Mouse (Mus musculus) lung, embryonic 14.5 days (tissue): Measurements from ENCODE around the gene Ctxn1. TPM values are rescaled to one million over a fixed set of nuclear protein-coding genes. Genes with fewer than 3 reads are reported as not detected.

ENCODE experiments used
- ATAC-seq: fragments of 200-750 bp; cut with Nextera tagmentation; 2 replicates; pipeline ENCODE4 v1.8.0; 2017; ENCODE audit warnings: mild to moderate bottlenecking, moderate TSS enrichment, moderate library complexity; ENCODE audit not compliant: insufficient read depth
- DNase-seq: peaks from one replicate; pipeline ENCODE4 v3.0.0-alpha.2; 2015
- H3K27ac ChIP-seq: fragments of 300-500 bp; sonication (generic); 2 replicates; pipeline ENCODE4 v1.5.1; 2014; ENCODE audit warnings: low read depth, mild to moderate bottlenecking, moderate library complexity
- H3K27me3 ChIP-seq: fragments of 300-500 bp; sonication (generic); 2 replicates; pipeline ENCODE4 v1.6.1; 2014; ENCODE audit warnings: low read length, control low read depth; ENCODE audit not compliant: insufficient read depth
- H3K36me3 ChIP-seq: fragments of 300-500 bp; sonication (generic); 2 replicates; pipeline ENCODE4 v1.6.1; 2014; ENCODE audit warnings: control low read depth; ENCODE audit not compliant: insufficient read depth
- H3K4me1 ChIP-seq: fragments of 300-500 bp; sonication (generic); 2 replicates; pipeline ENCODE4 v1.6.1; 2014; ENCODE audit warnings: antibody characterized with exemption, control low read depth; ENCODE audit not compliant: insufficient read depth
- H3K4me2 ChIP-seq: fragments of 300-500 bp; sonication (generic); 2 replicates; pipeline ENCODE4 v1.6.1; 2014; ENCODE audit warnings: mild to moderate bottlenecking
- H3K4me3 ChIP-seq: fragments of 300-500 bp; sonication (generic); 2 replicates; pipeline ENCODE4 v1.5.1; 2014; ENCODE audit warnings: low read depth, low read length
- H3K9ac ChIP-seq: fragments of 300-500 bp; sonication (generic); 2 replicates; pipeline ENCODE4 v1.6.1; 2014
- H3K9me3 ChIP-seq: fragments of 300-500 bp; sonication (generic); 2 replicates; pipeline ENCODE4 v1.6.1; 2016; ENCODE audit warnings: low read depth, low read length, control low read depth
- CTCF ChIP-seq: IDR thresholded peaks from 2 replicates; pipeline ENCODE4 v1.5.1; 2016; ENCODE audit warnings: antibody characterized with exemption, low read depth
- WGBS: fragments of 180-500 bp; shearing (Covaris S2); extraction: QIAGEN DNeasy Blood & Tissue Kit; methylation state at CpG from one replicate; pipeline ENCODE4 v1.1.7; 2014; 5-methylcytosine and 5-hydroxymethylcytosine counted together
- polyA plus RNA-seq: library from polyadenylated mRNA; unstranded; fragments of >200 nt; fragmentation: Nextera tagmentation; extraction: Ambion mirVana; gene quantifications from 2 replicates; pipeline ENCODE4 v1.2.1, GENCODE M21; 2014

Gene Ctxn1
- polyA plus RNA-seq, 1 experiment from 2014 or later: 80.7 TPM

GRCm38 (mm10) chr8:4226323-4226722 lies 32.8 kb downstream of the Ctxn1 start:
- 0 out of 2 replicates have a peak, but pooled peaks have one; percentile 37 for TF ChIP-seq CTCF
- Histone ChIP-seq H3K27ac (no peak overlapping the region), H3K27me3 (peaks cover 9% of the 10 kb centered on the region), H3K36me3 (no peaks in the 10 kb centered on the region), H3K9ac (peak overlapping the region; percentile 54), H3K4me1 (peaks cover 3% of the 10 kb centered on the region; the same call in 1 of the 2 replicates), H3K4me3 (peak overlapping the region; percentile 35), H3K4me2 (peak overlapping the region; percentile 64), H3K9me3 (no peaks in the 10 kb centered on the region)
- WGBS: 29% methylated on average over 4 of the region's 4 CpGs
- no peak for DNase-seq
- no peak; the same call in 1 of the 2 replicates for ATAC-seq

- Histone ChIP-seq H3K9me3 (no peaks in the 10 kb centered on the region), H3K4me2 (no peak overlapping the region), H3K36me3 (no peaks in the 10 kb centered on the region), H3K9ac (no peak overlapping the region), H3K27me3 (peaks cover 25% of the 10 kb centered on the region), H3K4me1 (no peaks in the 10 kb centered on the region; the same call in 1 of the 2 replicates), H3K4me3 (no peak overlapping the region), H3K27ac (no peak overlapping the region)
- no peak for TF ChIP-seq CTCF
- DNase-seq: no peak
- no peak for ATAC-seq
These were observed 37.0 kb downstream of the Ctxn1 start for GRCm38 (mm10) chr8:4222059-4222458.

GRCm38 (mm10) chr8:4219617-4220016 lies 39.5 kb downstream of the Ctxn1 start:
- ATAC-seq (no peak), DNase-seq (no peak)
- Histone ChIP-seq H3K4me1 (0 out of 2 replicates have a peak, but pooled peaks cover 3% of the 10 kb centered on the region), H3K36me3 (no peaks in the 10 kb centered on the region), H3K27me3 (peaks cover 39% of the 10 kb centered on the region), H3K9me3 (no peaks in the 10 kb centered on the region), H3K4me2 (no peak overlapping the region), H3K27ac (no peak overlapping the region), H3K4me3 (no peak overlapping the region), H3K9ac (no peak overlapping the region)
- WGBS: 76% methylated on average over 3 of the region's 3 CpGs
- no peak for TF ChIP-seq CTCF

GRCm38 (mm10) chr8:4216791-4217621 lies 42.1 kb downstream of the Ctxn1 start, which contains the start of gene Prr36:
Gene Prr36 (minus strand): TSS chr8:4217459.
- peak; percentile 65 for DNase-seq
- Histone ChIP-seq H3K36me3 (no peaks in the 10 kb centered on the region), H3K27me3 (peaks cover 41% of the 10 kb centered on the region), H3K9ac (peak within 1 kb of the TSS; percentile 54), H3K4me2 (peak within 1 kb of the TSS; percentile 69), H3K27ac (peak within 1 kb of the TSS; percentile 50; the same call in 1 of the 2 replicates), H3K4me3 (peak within 1 kb of the TSS; percentile 45), H3K9me3 (no peaks in the 10 kb centered on the region), H3K4me1 (0 out of 2 replicates have a peak, but pooled peaks cover 9% of the 10 kb centered on the region)
- WGBS: 1% methylated on average over 44 of the region's 44 CpGs
- ATAC-seq: peak; percentile 28
- no peak for TF ChIP-seq CTCF

- no peak for TF ChIP-seq CTCF
- no peaks in the 10 kb centered on the region for H3K9me3 ChIP-seq
- H3K27ac ChIP-seq: no peak overlapping the region
- H3K4me3 ChIP-seq: peak overlapping the region; percentile 45
- H3K4me1 ChIP-seq: 0 out of 2 replicates have a peak, but pooled peaks cover 9% of the 10 kb centered on the region
- whole genome bisulfite sequencing: 10% methylated on average over 18 of the region's 18 CpGs
- DNase-seq (no peak), ATAC-seq (no peak)
- H3K4me2 ChIP-seq: peak overlapping the region; percentile 69
- H3K36me3 ChIP-seq: no peaks in the 10 kb centered on the region
- peak overlapping the region; percentile 54; the same call in 1 of the 2 replicates for H3K9ac ChIP-seq
- peaks cover 41% of the 10 kb centered on the region for H3K27me3 ChIP-seq
These were observed 42.8 kb downstream of the Ctxn1 start for GRCm38 (mm10) chr8:4216296-4216695.

- no peak for TF ChIP-seq CTCF
- Histone ChIP-seq H3K36me3 (peaks cover 8% of the 10 kb centered on the region; the same call in 1 of the 2 replicates), H3K4me2 (peak overlapping the region; percentile 92), H3K9ac (peak overlapping the region; percentile 41), H3K27ac (peak overlapping the region; percentile 60), H3K4me3 (peak overlapping the region; percentile 42), H3K27me3 (peaks cover 41% of the 10 kb centered on the region), H3K9me3 (no peaks in the 10 kb centered on the region), H3K4me1 (0 out of 2 replicates have a peak, but pooled peaks cover 9% of the 10 kb centered on the region)
- ATAC-seq: peak; percentile 81
- 3% methylated on average over 33 of the region's 33 CpGs for WGBS
- DNase-seq: peak; percentile 88
These were observed 44.8 kb downstream of the Ctxn1 start for GRCm38 (mm10) chr8:4214006-4214980.
